In genomic region chr2:25008250-25008649, GRCm38 (mm10) we compare ENCODE assay signal across 14 mouse cellular contexts. TPM values are rescaled to one million over a fixed set of nuclear protein-coding genes. Genes with fewer than 3 reads are reported as not detected.
A peak's percentile ranks its signal among the peaks of the same experiment; 100 is the strongest.
DNase-seq lines count a peak whose midpoint lies in the region; ATAC-seq lines count a peak whose summit lies in the region.
"Had no signal": no experiment of that assay in that cellular context is flagged by ENCODE, and none has a peak within 500 bp of the region (broad histone marks: within the 10 kb centered on the region; RNA-seq: fewer than 3 reads in every experiment).

No protein-coding gene starts in this region.

- H3K4me2 ChIP-seq in kidney, embryonic 16.5 days (replicated peaks; ENCODE audit: low read depth, low read length): no peak overlapping the region
- no peak overlapping the region for H3K4me2 ChIP-seq in midbrain, embryonic 11.5 days
- H3K4me2 ChIP-seq: liver, embryonic 15.5 days had no signal

- no peak for ATAC-seq in kidney, embryonic 16.5 days (ENCODE audit: low FRiP score, low TSS enrichment)
- ATAC-seq in midbrain, embryonic 11.5 days (ENCODE audit: low FRiP score): no peak
- no peak for ATAC-seq in inflammation-experienced regulatory T-cells, adult 6 months
- ATAC-seq: hindbrain, postnatal 0 days had no signal

- H3K4me1 ChIP-seq in kidney, embryonic 16.5 days (ENCODE audit: insufficient read depth, low read length): no peaks in the 10 kb centered on the region
- no peaks in the 10 kb centered on the region for H3K4me1 ChIP-seq in midbrain, embryonic 11.5 days (ENCODE audit: control insufficient read depth, insufficient read depth, low read length)
- H3K4me1 ChIP-seq: liver, embryonic 15.5 days had no signal

- no peak overlapping the region for H3K9ac ChIP-seq in kidney, embryonic 16.5 days (replicated peaks; ENCODE audit: low read length)
- no peak overlapping the region for H3K9ac ChIP-seq in midbrain, embryonic 11.5 days (ENCODE audit: low read length)
- H3K9ac ChIP-seq: liver, embryonic 15.5 days had no signal

- no peaks in the 10 kb centered on the region for H3K9me3 ChIP-seq in kidney, embryonic 16.5 days (ENCODE audit: low read length)
- no peaks in the 10 kb centered on the region for H3K9me3 ChIP-seq in midbrain, embryonic 11.5 days (ENCODE audit: control insufficient read depth, low read length)
- H3K9me3 ChIP-seq: liver, embryonic 15.5 days; megakaryocyte, embryonic 14.5 days had no signal

- no peaks in the 10 kb centered on the region for H3K36me3 ChIP-seq in kidney, embryonic 16.5 days (ENCODE audit: insufficient read depth, low read length)
- peaks cover 2% of the 10 kb centered on the region; the same call in 1 of the 2 replicates for H3K36me3 ChIP-seq in splenic B cell, adult 2 months (ENCODE audit: control insufficient read depth, insufficient read depth, low read length, poor library complexity, severe bottlenecking)
- no peaks in the 10 kb centered on the region for H3K36me3 ChIP-seq in midbrain, embryonic 11.5 days (ENCODE audit: control insufficient read depth, insufficient read depth, low read length)

- DNase-seq in kidney, adult 9 months: peak; percentile 9
- DNase-seq in B cell, adult 2 months: peak; percentile 15 to 26
- DNase-seq in c-Kit-negative CD71-positive TER-119-positive erythroid progenitor cells, embryonic 14.5 days (ENCODE audit: low read depth, low spot score): peak; percentile 8
- peak; percentile 42 for DNase-seq in splenic B cell, adult 2 months (ENCODE audit: low read depth, low spot score)
- no peak for DNase-seq in midbrain, embryonic 11.5 days (ENCODE audit: low spot score, missing footprints)
- no peak for DNase-seq in layer of hippocampus, adult 9-11 months
- DNase-seq: gastrocnemius, postnatal 25 days had no signal

- H3K27ac ChIP-seq in kidney, embryonic 16.5 days (ENCODE audit: low read length): no peak overlapping the region
- no peak overlapping the region for H3K27ac ChIP-seq in midbrain, embryonic 11.5 days (ENCODE audit: low read depth, low read length)
- H3K27ac ChIP-seq: hindbrain, postnatal 0 days; liver, embryonic 15.5 days had no signal

- H3K4me3 ChIP-seq in kidney, embryonic 16.5 days (ENCODE audit: low read length): no peak overlapping the region
- no peak overlapping the region for H3K4me3 ChIP-seq in midbrain, embryonic 11.5 days (ENCODE audit: low read depth, low read length)
- H3K4me3 ChIP-seq: erythroblast, embryonic 14.5 days; liver, embryonic 15.5 days; megakaryocyte, embryonic 14.5 days; myocyte had no signal

- H3K27me3 ChIP-seq in kidney, embryonic 16.5 days (ENCODE audit: insufficient read depth, low read length): no peaks in the 10 kb centered on the region
- H3K27me3 ChIP-seq in splenic B cell, adult 2 months (ENCODE audit: control insufficient read depth, insufficient read depth, low read length, poor library complexity, severe bottlenecking): no peaks in the 10 kb centered on the region
- H3K27me3 ChIP-seq in midbrain, embryonic 11.5 days (ENCODE audit: control insufficient read depth, insufficient read depth, low read length): no peaks in the 10 kb centered on the region
- H3K27me3 ChIP-seq: liver, embryonic 15.5 days; megakaryocyte, embryonic 14.5 days had no signal

RNA-seq across cellular contexts. Expression of gene Pnpla7, which starts 32.4 kb away (rescaled TPM):
- 8.4 and 8.7 TPM in 2 replicates for polyA plus RNA-seq in kidney, embryonic 16.5 days (2015; fragmentation: Nextera tagmentation; extraction: Ambion mirVana)
- polyA plus RNA-seq in midbrain, embryonic 11.5 days (2014; fragmentation: Nextera tagmentation; extraction: Ambion mirVana): 3.1 and 4.5 TPM in 2 replicates
- polyA plus RNA-seq in inflammation-experienced regulatory T-cells, adult 6 months (2017; shearing (Covaris generic)): 10 to 100 TPM; 50.7 to 80.7 (median 77.0) TPM

RNA-seq across cellular contexts. Expression of gene Mrpl41, which starts 33.4 kb away (rescaled TPM):
- polyA plus RNA-seq in kidney, embryonic 16.5 days (2015; fragmentation: Nextera tagmentation; extraction: Ambion mirVana): 109 and 118 TPM in 2 replicates
- 154 and 163 TPM in 2 replicates for polyA plus RNA-seq in midbrain, embryonic 11.5 days (2014; fragmentation: Nextera tagmentation; extraction: Ambion mirVana)
- polyA plus RNA-seq in inflammation-experienced regulatory T-cells, adult 6 months (2017; shearing (Covaris generic)): 100 to 1,000 TPM in 2 of 3 experiments, 10 to 100 TPM in 1; 98.7 to 106 (median 103) TPM

RNA-seq across cellular contexts. Expression of gene Nsmf, which starts 45.9 kb away (rescaled TPM):
- polyA plus RNA-seq in kidney, embryonic 16.5 days (2015; fragmentation: Nextera tagmentation; extraction: Ambion mirVana): 101 and 103 TPM in 2 replicates
- 34.2 and 34.7 TPM in 2 replicates for polyA plus RNA-seq in midbrain, embryonic 11.5 days (2014; fragmentation: Nextera tagmentation; extraction: Ambion mirVana)
- 10 to 100 TPM; 11.3 to 20.4 (median 11.4) TPM for polyA plus RNA-seq in inflammation-experienced regulatory T-cells, adult 6 months (2017; shearing (Covaris generic))

RNA-seq across cellular contexts. Expression of gene Dph7, which starts 46.0 kb away (rescaled TPM):
- polyA plus RNA-seq in kidney, embryonic 16.5 days (2015; fragmentation: Nextera tagmentation; extraction: Ambion mirVana): 29.8 and 32.3 TPM in 2 replicates
- 32.6 and 33.0 TPM in 2 replicates for polyA plus RNA-seq in midbrain, embryonic 11.5 days (2014; fragmentation: Nextera tagmentation; extraction: Ambion mirVana)
- polyA plus RNA-seq in inflammation-experienced regulatory T-cells, adult 6 months (2017; shearing (Covaris generic)): 10 to 100 TPM; 21.5 to 42.4 (median 41.8) TPM

RNA-seq across cellular contexts. Expression of gene Zmynd19, which starts 58.7 kb away (rescaled TPM):
- 4.2 and 7.9 TPM in 2 replicates for polyA plus RNA-seq in kidney, embryonic 16.5 days (2015; fragmentation: Nextera tagmentation; extraction: Ambion mirVana)
- 32.9 and 33.7 TPM in 2 replicates for polyA plus RNA-seq in midbrain, embryonic 11.5 days (2014; fragmentation: Nextera tagmentation; extraction: Ambion mirVana)
- 1 to 10 TPM in 2 of 3 experiments, under 1 TPM in 1; 0.87 to 2.7 (median 1.2) TPM for polyA plus RNA-seq in inflammation-experienced regulatory T-cells, adult 6 months (2017; shearing (Covaris generic))

Comparison
In these comparisons a context has a peak if more than half of its experiments do, and no peak if none do; other contexts are left out.
1. DNase-seq: peak in kidney, adult 9 months (single experiment), B cell, adult 2 months (2 of 2), c-Kit-negative CD71-positive TER-119-positive erythroid progenitor cells, embryonic 14.5 days (single experiment) and splenic B cell, adult 2 months (single experiment); none in midbrain, embryonic 11.5 days (single experiment) and layer of hippocampus, adult 9-11 months (single experiment).